Mouse (Mus musculus) forebrain, embryonic 13.5 days (tissue): ENCODE measurements at regions not wholly inside any gene's neighbourhood (a gene's known extent, or its start where the extent isn't known, plus 50 kb on each side); places are given as distances from the start of the nearest gene placed in this dataset.

Experiments
- ATAC-seq: fragments of 200-750 bp; cut with Nextera tagmentation; 2 replicates; pipeline ENCODE4 v1.8.0; 2017
- H3K27ac ChIP-seq: fragments of 300-500 bp; sonication (generic); 2 replicates; pipeline ENCODE4 v1.5.1; 2015; ENCODE audit warnings: inconsistent platforms, mild to moderate bottlenecking, moderate library complexity
- H3K27me3 ChIP-seq: fragments of 300-500 bp; sonication (generic); 2 replicates; pipeline ENCODE4 v1.6.1; 2015; ENCODE audit warnings: mild to moderate bottlenecking, inconsistent platforms
- H3K36me3 ChIP-seq: fragments of 300-500 bp; sonication (generic); 2 replicates; pipeline ENCODE4 v1.6.1; 2015; ENCODE audit warnings: mild to moderate bottlenecking, inconsistent platforms; ENCODE audit not compliant: poor library complexity, severe bottlenecking
- H3K4me1 ChIP-seq: fragments of 300-500 bp; sonication (generic); 2 replicates; pipeline ENCODE4 v1.6.1; 2015; ENCODE audit warnings: inconsistent platforms
- H3K4me2 ChIP-seq: fragments of 300-500 bp; sonication (generic); 2 replicates; pipeline ENCODE4 v1.6.1; 2015; ENCODE audit warnings: inconsistent platforms, mild to moderate bottlenecking, moderate library complexity
- H3K4me3 ChIP-seq: fragments of 300-500 bp; sonication (generic); 2 replicates; pipeline ENCODE4 v1.5.1; 2015; ENCODE audit warnings: mild to moderate bottlenecking, inconsistent platforms
- H3K9ac ChIP-seq: fragments of 300-500 bp; sonication (generic); 2 replicates; pipeline ENCODE4 v1.6.1; 2015; ENCODE audit warnings: mild to moderate bottlenecking, inconsistent platforms
- H3K9me3 ChIP-seq: fragments of 300-500 bp; sonication (generic); replicated peaks from 2 replicates; pipeline ENCODE4 v1.6.1; 2016; ENCODE audit warnings: inconsistent platforms
- WGBS: fragments of 180-500 bp; shearing (Covaris S2); methylation state at CpG from one replicate; pipeline ENCODE4 v1.1.7; 2015; 5-methylcytosine and 5-hydroxymethylcytosine counted together

DNA sequence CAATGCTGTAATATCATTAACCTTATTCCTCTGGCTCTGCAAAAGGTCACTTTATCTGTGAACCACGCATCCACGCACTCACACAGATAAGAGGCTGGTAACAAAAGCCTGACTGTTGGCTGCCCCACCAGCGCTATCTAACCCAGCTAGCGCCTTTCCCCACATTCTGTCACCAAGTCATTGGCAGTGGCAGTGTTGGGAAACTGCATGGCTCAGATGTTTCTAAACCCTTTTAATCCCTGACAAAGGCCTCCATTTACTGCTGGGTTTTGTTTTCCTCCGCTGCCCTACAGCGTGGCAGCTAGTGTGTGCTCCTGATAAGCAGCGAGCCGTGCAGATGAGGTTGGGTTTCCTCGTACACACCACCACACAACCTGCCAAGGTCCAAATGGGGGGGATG is 55.7 kb downstream of the Id4 start:
- Histone ChIP-seq H3K36me3 (no peaks in the 10 kb centered on the region), H3K4me3 (no peak overlapping the region), H3K9ac (no peak overlapping the region), H3K27me3 (peaks cover 23% of the 10 kb centered on the region), H3K4me2 (no peak overlapping the region), H3K27ac (no peak overlapping the region), H3K9me3 (no peaks in the 10 kb centered on the region), H3K4me1 (peaks cover 13% of the 10 kb centered on the region)
- WGBS, result 4% methylated on average over 9 of the region's 9 CpGs
- no peak for ATAC-seq

DNA sequence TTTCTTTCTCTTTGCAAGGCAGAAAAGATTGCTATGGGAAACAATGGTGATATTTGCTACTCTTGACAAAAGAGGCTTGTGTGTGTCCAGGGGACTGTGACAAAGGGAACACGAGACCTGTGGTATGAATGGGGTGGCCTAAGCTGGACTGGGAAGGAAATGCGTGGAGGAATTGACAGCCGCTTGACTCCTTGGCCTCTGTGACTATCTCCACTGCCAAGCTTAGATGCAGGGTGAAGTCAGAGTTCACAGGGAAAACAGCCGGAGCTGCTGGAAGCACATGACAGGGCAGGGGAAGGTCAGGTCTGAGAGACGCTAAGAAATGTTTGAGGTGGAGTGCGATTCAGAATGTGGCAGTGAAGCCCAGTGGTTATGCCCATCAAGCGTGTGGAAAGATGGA is 56.4 kb downstream of the Id4 start:
- peaks cover 23% of the 10 kb centered on the region for H3K27me3 ChIP-seq
- H3K9me3 ChIP-seq, result no peaks in the 10 kb centered on the region
- no peak overlapping the region for H3K9ac ChIP-seq
- H3K27ac ChIP-seq, result no peak overlapping the region
- H3K4me3 ChIP-seq, result no peak overlapping the region
- 29% methylated on average over 7 of the region's 7 CpGs for WGBS
- peaks cover 13% of the 10 kb centered on the region for H3K4me1 ChIP-seq
- no peak overlapping the region for H3K4me2 ChIP-seq
- no peak for ATAC-seq
- no peaks in the 10 kb centered on the region for H3K36me3 ChIP-seq

DNA sequence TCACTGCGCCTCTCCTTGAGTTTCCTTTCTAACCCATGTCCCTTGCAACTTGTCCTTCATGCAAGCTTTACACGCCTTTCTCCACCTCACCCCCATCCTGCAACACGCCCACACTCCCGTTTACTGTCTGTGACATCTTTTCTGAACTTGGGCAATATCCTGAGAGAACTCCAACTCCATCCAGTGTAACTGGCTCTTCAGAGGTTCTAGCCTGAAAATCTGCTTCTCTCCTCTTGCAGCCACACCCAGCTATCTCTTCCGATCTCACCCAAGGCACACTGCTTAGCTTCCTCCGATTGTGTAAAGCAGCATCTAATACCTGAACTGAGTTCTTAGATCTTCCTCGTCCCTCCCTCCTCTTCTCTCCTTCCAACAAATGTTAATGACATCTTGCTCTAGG is 58.0 kb downstream of the Id4 start:
- WGBS, result 90% methylated on average over 7 of the region's 7 CpGs
- ATAC-seq, result no peak

DNA sequence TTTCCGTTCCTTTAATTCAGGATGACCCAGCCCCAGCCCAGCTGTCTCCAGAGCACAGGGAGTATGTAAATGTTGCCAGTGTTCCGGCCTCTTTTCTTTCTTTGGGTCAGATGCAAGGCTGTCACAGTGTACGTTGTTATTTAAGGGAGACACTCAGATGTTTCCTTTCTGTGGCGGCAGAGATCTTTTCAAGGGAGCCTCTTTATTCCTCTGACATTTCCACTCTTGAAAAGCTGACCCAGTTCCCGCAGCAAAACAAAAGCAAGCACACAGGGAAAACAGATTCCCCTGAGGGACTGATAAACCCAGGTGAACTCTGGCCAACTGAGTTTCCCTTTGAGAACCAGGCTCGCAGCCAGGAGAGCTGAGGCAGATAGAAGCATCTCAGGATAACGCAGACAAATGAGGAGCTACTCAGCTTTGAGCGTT is 63.3 kb downstream of the Id4 start:
- H3K9me3 ChIP-seq, result no peaks in the 10 kb centered on the region
- no peak overlapping the region for H3K9ac ChIP-seq
- H3K27me3 ChIP-seq, result 0 out of 2 replicates have a peak, but pooled peaks cover 3% of the 10 kb centered on the region
- WGBS, result 7% methylated on average over 8 of the region's 8 CpGs
- H3K36me3 ChIP-seq, result no peaks in the 10 kb centered on the region
- H3K27ac ChIP-seq, result no peak overlapping the region
- H3K4me3 ChIP-seq, result no peak overlapping the region
- H3K4me1 ChIP-seq, result peaks cover 11% of the 10 kb centered on the region
- peak overlapping the region; percentile 10; the same call in 1 of the 2 replicates for H3K4me2 ChIP-seq
- 0 out of 2 replicates have a peak, but pooled peaks have one; percentile 36 for ATAC-seq

More for the DNA sequence above, 58.0 kb downstream of the Id4 start:
- Histone ChIP-seq H3K9ac (no peak overlapping the region), H3K4me3 (no peak overlapping the region), H3K4me1 (peaks cover 16% of the 10 kb centered on the region), H3K9me3 (no peaks in the 10 kb centered on the region), H3K36me3 (no peaks in the 10 kb centered on the region), H3K27ac (no peak overlapping the region), H3K4me2 (no peak overlapping the region), H3K27me3 (peaks cover 21% of the 10 kb centered on the region)

DNA sequence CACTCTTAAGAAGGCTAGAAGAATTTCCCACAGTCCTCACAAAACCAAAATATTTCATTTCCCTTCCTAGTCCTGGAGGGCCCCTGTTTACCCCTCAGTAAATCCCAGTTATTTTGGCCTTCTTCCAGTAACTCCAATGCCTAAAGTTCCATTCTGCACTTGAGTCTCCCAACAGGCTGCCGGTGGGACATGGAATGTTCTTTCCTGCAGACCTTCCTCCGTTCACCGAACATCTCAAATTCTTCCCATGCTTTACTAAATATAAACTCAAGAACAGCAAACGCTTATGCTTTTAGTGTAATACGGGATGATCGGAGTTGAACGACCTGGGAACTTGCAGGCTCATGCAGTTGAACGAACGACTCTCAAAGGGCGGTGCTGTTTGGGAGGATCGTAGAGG is 69.6 kb downstream of the Id4 start:
- H3K4me3 ChIP-seq, result no peak overlapping the region
- WGBS, result 89% methylated on average over 11 of the region's 11 CpGs
- H3K4me2 ChIP-seq, result no peak overlapping the region
- no peak for ATAC-seq
- H3K9me3 ChIP-seq, result no peaks in the 10 kb centered on the region
- no peaks in the 10 kb centered on the region for H3K27me3 ChIP-seq
- H3K4me1 ChIP-seq, result no peaks in the 10 kb centered on the region
- no peak overlapping the region for H3K9ac ChIP-seq
- H3K27ac ChIP-seq, result no peak overlapping the region
- no peaks in the 10 kb centered on the region for H3K36me3 ChIP-seq

- 73% methylated on average over 13 of the region's 13 CpGs for WGBS
- no peaks in the 10 kb centered on the region for H3K36me3 ChIP-seq
- no peak for ATAC-seq
- H3K9me3 ChIP-seq, result no peaks in the 10 kb centered on the region
- H3K4me3 ChIP-seq, result no peak overlapping the region
- H3K4me2 ChIP-seq, result no peak overlapping the region
- H3K9ac ChIP-seq, result no peak overlapping the region
- no peak overlapping the region for H3K27ac ChIP-seq
- no peaks in the 10 kb centered on the region for H3K4me1 ChIP-seq
- no peaks in the 10 kb centered on the region for H3K27me3 ChIP-seq
Measured at GRCm38 (mm10) chr13:48336135-48336534, 75.1 kb downstream of the Id4 start.

GRCm38 (mm10) chr13:48336602-48337001 is 75.6 kb downstream of the Id4 start:
- no peak overlapping the region for H3K9ac ChIP-seq
- H3K27ac ChIP-seq, result no peak overlapping the region
- no peak for ATAC-seq
- no peaks in the 10 kb centered on the region for H3K36me3 ChIP-seq
- WGBS, result 87% methylated on average over 11 of the region's 11 CpGs
- H3K4me1 ChIP-seq, result no peaks in the 10 kb centered on the region
- no peak overlapping the region for H3K4me3 ChIP-seq
- no peak overlapping the region for H3K4me2 ChIP-seq
- H3K9me3 ChIP-seq, result no peaks in the 10 kb centered on the region
- H3K27me3 ChIP-seq, result no peaks in the 10 kb centered on the region

DNA sequence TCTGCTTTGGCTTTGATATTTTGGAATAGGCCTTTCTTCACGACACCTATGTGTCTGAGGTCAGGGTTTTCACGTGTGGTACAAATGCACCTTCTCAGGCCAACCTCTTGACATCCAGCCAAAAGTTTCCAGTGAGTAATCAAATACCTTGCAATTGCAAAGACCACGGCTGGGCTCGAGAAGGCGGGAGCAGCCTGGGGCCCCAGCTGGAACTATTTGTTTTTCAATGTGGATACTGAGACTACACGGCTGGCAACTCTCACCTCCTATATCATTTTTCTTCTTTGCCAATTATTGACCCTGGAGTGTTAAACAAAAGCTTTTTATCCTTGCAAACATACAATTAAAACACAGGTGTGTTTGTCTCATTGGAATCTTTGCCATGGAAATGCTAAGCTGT is 77.5 kb downstream of the Id4 start:
- Histone ChIP-seq H3K27me3 (no peaks in the 10 kb centered on the region), H3K4me1 (no peaks in the 10 kb centered on the region), H3K4me3 (no peak overlapping the region), H3K27ac (no peak overlapping the region), H3K4me2 (no peak overlapping the region), H3K9ac (no peak overlapping the region), H3K36me3 (no peaks in the 10 kb centered on the region), H3K9me3 (no peaks in the 10 kb centered on the region)
- whole genome bisulfite sequencing, result 64% methylated on average over 6 of the region's 6 CpGs
- ATAC-seq, result no peak

- Histone ChIP-seq H3K9me3 (no peaks in the 10 kb centered on the region), H3K4me1 (peaks cover 20% of the 10 kb centered on the region), H3K4me2 (peak overlapping the region; percentile 36), H3K36me3 (no peaks in the 10 kb centered on the region), H3K9ac (no peak overlapping the region), H3K27me3 (no peaks in the 10 kb centered on the region), H3K27ac (peak overlapping the region; percentile 26; the same call in 1 of the 2 replicates), H3K4me3 (no peak overlapping the region)
- peak; percentile 53; the same call in 1 of the 2 replicates for ATAC-seq
- WGBS, result 41% methylated on average over 9 of the region's 9 CpGs
Measured at GRCm38 (mm10) chr13:48350124-48350523, 89.1 kb downstream of the Id4 start.

GRCm38 (mm10) chr13:48350955-48351354 is 89.9 kb downstream of the Id4 start:
- Histone ChIP-seq H3K36me3 (no peaks in the 10 kb centered on the region), H3K4me1 (peaks cover 20% of the 10 kb centered on the region), H3K27ac (no peak overlapping the region), H3K9me3 (no peaks in the 10 kb centered on the region), H3K4me2 (no peak overlapping the region), H3K4me3 (no peak overlapping the region), H3K27me3 (no peaks in the 10 kb centered on the region), H3K9ac (no peak overlapping the region)
- ATAC-seq, result no peak
- WGBS, result 38% methylated on average over 11 of the region's 11 CpGs

DNA sequence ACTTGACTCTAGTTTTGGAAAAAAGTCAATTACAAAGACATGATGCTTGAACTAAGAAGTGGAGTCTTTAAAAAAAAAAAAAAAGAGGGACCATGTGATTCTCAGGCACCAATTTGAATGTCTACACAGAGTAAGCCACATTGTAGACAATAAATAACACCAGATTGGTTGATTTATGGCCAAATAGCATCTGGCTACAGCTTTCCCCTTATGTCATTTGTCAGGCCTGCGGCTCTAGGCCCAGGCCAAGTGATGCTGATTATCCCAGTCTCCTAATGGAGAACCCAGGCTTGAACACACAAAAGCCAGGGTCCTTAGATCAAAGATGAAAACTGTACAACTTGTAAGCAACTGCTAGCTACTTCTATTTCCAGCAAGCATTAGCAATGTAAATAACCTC is 96.1 kb downstream of the Id4 start:
- Histone ChIP-seq H3K9me3 (no peaks in the 10 kb centered on the region), H3K36me3 (no peaks in the 10 kb centered on the region), H3K4me3 (no peak overlapping the region), H3K9ac (no peak overlapping the region), H3K4me2 (no peak overlapping the region), H3K27me3 (no peaks in the 10 kb centered on the region), H3K4me1 (peaks cover 6% of the 10 kb centered on the region), H3K27ac (no peak overlapping the region)
- ATAC-seq, result no peak; the same call in 1 of the 2 replicates
- 86% methylated on average over 1 of the region's 1 CpGs for WGBS

- WGBS, result 89% methylated on average over 7 of the region's 7 CpGs
- H3K4me3 ChIP-seq, result no peak overlapping the region
- no peaks in the 10 kb centered on the region for H3K9me3 ChIP-seq
- H3K9ac ChIP-seq, result no peak overlapping the region
- H3K36me3 ChIP-seq, result no peaks in the 10 kb centered on the region
- H3K4me2 ChIP-seq, result no peak overlapping the region
- H3K4me1 ChIP-seq, result peaks cover 10% of the 10 kb centered on the region
- no peak for ATAC-seq
- no peak overlapping the region for H3K27ac ChIP-seq
- no peaks in the 10 kb centered on the region for H3K27me3 ChIP-seq
Measured at GRCm38 (mm10) chr13:48357640-48358039, 96.6 kb downstream of the Id4 start.

DNA sequence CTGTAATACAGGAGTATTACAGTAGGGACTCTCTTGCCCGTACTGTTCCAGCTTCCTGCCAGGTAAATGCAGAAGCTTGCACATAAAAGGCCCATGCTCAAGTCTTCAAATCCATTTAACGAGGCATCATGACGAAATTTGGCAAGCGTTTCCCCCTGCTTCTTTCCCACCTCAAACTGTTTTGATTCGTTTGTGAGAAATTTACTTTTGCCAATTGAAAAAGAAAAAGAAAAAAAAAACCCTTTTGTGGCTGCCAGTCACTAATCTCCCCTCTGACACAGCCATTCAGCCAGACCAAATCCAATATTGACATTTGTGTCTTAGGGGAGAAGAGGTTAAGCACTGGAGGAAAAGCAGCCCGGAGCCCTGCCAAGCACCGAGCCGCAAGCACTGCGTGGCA is 110.0 kb downstream of the Id4 start:
- H3K27me3 ChIP-seq, result no peaks in the 10 kb centered on the region
- peaks cover 7% of the 10 kb centered on the region; the same call in 1 of the 2 replicates for H3K4me1 ChIP-seq
- no peak overlapping the region for H3K9ac ChIP-seq
- H3K4me3 ChIP-seq, result no peak overlapping the region
- no peak overlapping the region for H3K4me2 ChIP-seq
- no peaks in the 10 kb centered on the region for H3K36me3 ChIP-seq
- ATAC-seq, result no peak
- no peak overlapping the region for H3K27ac ChIP-seq
- no peaks in the 10 kb centered on the region for H3K9me3 ChIP-seq
- 17% methylated on average over 9 of the region's 9 CpGs for WGBS
